Mouse (Mus musculus): ENCODE measurements at regions not wholly inside any gene's neighbourhood (a gene's known extent, or its start where the extent isn't known, plus 50 kb on each side); places are given as distances from the start of the nearest gene placed in this dataset.
"Not testable (repeated sequence)": the region's sequence is repeated elsewhere in the genome, so short reads cannot be mapped to it uniquely, and the experiment has no call there.

GRCm38 (mm10) chr1:88752332-88752731 lies 50.3 kb upstream of the Arl4c start:
- intact Hi-C loops (cut with DNase I), result loop anchor here (10.0 kb wide), 2 partner anchors 182 to 882 kb away; no protein-coding TSS in a partner anchor
- DNase-seq, result peak; percentile 48 to 62

GRCm38 (mm10) chr1:88756658-88757057 lies 54.6 kb upstream of the Arl4c start:
- intact Hi-C loops (cut with DNase I), result loop anchor here (5.0 to 10.0 kb wide), 4 partner anchors 178 to 878 kb away; partner anchors contain the start of gene Sh3bp4
- DNase-seq, result peak; percentile 73 to 87

DNA sequence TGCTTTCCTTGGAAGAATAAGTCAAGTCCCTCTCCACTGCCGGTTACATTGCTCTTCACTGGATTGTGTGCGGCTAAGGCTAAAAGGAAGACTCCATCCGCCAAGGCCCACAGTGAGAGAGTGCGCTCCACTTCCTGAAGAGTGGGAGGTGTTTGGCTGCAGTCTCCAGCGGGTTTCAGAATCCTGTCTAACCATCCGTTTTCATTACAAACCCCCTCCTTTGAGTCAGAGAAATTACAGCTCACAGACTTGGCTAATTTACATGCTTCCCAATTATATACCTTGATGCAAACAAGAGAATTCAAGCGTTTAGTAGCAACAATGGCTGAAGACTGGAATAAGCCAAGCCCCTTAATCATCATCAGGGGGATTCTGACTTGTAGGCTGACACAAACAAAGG lies 55.1 kb upstream of the Arl4c start:
- peak; percentile 57 to 59 for DNase-seq
- intact Hi-C loops (cut with DNase I), result loop anchor here (5.0 to 10.0 kb wide), 4 partner anchors 178 to 878 kb away; partner anchors contain the start of gene Sh3bp4

DNA sequence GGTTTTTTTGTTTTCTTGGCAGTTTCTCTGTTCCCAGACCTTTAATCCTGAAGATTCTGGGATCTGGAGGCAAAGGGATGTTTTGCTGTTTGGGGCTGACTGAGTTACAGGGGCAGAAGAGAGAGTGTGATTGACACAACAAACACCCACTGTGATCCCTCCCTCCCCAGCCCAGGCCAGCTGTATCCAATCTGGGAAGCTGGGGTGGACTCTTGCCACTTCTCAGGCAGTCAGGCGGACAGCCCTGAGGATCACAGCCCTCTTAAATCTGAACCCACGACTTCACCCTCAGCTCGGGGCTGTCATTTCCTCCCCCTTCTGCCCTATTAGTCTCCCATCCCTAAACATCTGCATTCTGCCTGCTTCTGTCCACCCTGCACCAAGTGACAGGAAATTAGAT lies 55.7 kb upstream of the Arl4c start:
- DNase-seq, result peak; percentile 61
- intact Hi-C loops (cut with DNase I), result loop anchor here (5.0 to 10.0 kb wide), 4 partner anchors 177 to 877 kb away; partner anchors contain the start of gene Sh3bp4

GRCm38 (mm10) chr1:88760643-88761042 lies 58.6 kb upstream of the Arl4c start:
- no peak for DNase-seq
- intact Hi-C loops (cut with DNase I), result no loop called here

DNA sequence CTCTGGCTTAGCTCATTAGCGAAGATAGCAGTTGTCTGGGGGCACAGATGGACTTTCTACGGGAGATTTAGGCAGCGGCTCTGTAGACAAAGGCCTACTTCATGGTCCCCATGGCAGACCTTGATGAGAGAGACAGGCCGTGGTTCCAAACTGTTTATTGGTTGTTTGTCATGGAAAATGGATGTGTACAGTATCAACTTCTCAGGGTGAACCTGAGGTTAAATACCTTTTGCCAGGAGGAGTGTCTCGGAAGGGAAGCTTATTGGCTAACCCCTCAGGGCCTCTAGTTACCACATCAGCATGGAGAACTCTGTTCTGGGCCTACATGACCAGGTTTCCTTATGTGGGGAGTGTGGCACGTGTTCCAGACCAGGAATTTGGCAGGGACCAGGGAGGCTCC lies 59.1 kb upstream of the Arl4c start:
- no peak for DNase-seq
- intact Hi-C loops (cut with DNase I), result no loop called here

GRCm38 (mm10) chr1:88763725-88764364 lies 61.8 kb upstream of the Arl4c start:
- intact Hi-C loops (cut with DNase I), result no loop called here
- DNase-seq, result no peak

GRCm38 (mm10) chr1:88764478-88764877 lies 62.5 kb upstream of the Arl4c start:
- intact Hi-C loops (cut with DNase I), result no loop called here
- no peak for DNase-seq

DNA sequence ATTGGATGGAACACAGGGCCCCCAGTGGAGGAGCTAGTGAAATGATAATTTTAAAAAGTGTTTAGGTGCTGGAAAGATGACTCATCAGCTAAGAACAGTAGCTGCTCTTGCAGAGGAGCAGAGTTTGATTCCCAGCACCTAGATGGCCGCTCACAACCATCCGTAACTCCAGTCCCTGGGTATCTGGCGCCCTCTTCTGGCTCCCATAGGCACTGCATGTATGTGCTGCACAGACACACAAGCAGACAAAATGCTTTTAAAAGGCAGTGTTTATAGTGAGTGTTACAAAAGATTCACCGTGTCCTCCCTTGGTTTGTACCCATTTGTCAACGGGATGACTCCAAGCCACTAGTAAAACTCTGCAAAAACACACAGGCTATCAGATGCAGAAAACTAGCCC lies 75.0 kb upstream of the Arl4c start:
- intact Hi-C loops (cut with DNase I), result no loop called here
- DNase-seq, result no peak

DNA sequence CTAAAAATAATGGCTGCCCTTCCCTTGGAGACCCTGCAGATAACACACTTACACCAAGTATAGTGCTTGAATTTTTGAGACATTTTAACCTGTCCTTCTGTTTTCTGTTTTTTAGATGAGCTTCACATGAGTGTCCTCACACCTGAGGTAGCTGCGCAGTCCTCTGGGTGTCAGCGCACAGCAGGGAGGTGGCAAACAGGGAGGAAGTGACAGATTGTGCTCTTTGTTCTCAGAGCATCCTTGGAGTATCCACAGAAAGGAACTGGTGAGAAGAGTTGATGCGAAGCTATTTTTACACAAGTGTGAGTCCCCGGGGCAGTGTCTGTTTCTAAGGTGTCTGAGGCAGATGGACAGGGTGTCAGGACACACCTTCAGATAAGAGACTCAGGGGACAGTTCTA lies 78.2 kb upstream of the Arl4c start:
- intact Hi-C loops (cut with DNase I), result no loop called here
- DNase-seq, result no peak

GRCm38 (mm10) chr1:88783083-88783482 lies 81.1 kb upstream of the Arl4c start:
- no peak for DNase-seq
- intact Hi-C loops (cut with DNase I), result no loop called here

DNA sequence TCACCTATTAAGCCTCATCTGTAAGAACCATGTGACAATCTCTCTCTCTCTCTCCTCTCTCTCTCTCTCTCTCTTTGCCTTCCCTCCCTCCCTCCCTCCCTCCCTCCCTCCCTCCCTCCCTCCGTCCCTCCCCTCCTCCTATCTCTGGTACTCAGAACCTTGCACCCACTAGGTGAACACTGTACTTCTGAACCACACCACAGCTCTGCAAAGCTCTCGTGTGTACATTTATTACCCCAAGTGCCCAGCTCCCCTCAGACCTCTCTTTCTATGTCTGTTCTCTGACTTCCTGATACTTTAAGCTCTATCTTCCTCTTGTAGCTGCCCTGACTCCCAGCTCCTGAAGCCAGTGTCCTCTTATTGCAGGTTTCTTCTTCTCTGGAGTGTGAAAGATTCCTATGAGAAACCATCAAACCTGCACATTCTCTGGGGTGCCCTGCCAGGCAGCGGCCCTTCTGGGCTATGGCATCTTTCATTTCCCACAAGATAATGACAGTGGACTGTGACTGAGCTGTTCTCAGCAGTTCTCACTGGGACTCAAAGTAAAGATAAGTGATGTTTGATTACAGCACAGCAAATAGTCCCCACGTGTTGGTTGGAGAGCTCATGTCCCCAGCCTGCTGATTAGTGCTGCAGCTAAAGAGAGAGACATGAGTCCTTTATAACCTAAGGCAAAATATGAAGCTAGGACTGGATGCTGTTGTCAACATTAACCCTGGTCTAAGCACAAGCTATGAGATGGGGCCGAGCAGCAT lies 83.0 kb upstream of the Arl4c start:
- intact Hi-C loops (cut with DNase I), result no loop called here
- no peak for DNase-seq

DNA sequence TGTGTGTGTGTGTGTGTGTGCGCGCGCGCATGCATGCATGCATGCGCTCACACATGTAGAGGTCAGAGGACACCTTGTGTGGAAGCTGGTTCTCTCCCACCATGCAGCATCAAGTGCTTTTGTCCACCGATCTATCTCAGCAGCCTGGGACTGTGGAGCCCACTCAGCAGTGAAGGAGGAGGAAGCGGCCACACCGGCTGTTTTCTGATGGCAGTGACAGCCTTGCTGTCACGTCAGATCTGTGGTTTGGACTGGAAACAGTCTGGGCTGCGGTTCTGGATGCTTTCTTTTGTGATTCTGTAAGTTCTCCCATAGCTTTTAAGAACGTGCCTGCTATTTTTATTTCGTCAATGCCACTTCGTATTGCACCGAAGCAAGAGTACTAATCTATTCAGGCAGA lies 84.0 kb upstream of the Arl4c start:
- intact Hi-C loops (cut with DNase I), result no loop called here
- DNase-seq, result no peak

DNA sequence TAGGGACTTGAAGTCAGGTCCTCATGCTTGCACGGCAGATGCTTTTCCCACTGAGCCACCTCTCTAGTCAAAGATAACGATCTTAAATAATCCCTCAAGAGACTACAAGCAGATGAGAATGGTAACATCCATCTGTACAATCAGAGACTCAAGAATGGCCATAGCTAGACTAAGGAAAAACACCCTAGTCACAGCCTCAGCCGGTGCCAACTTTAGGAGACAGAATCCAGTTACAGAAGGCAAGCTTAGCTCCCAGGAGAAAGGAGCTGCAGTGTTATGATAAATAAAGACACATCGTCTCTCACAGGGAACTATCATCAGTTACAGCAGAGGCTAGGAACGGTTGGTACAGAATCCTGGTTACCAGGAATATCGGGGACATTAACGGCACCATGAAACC lies 88.7 kb upstream of the Arl4c start:
- no peak for DNase-seq
- intact Hi-C loops (cut with DNase I), result no loop called here

DNA sequence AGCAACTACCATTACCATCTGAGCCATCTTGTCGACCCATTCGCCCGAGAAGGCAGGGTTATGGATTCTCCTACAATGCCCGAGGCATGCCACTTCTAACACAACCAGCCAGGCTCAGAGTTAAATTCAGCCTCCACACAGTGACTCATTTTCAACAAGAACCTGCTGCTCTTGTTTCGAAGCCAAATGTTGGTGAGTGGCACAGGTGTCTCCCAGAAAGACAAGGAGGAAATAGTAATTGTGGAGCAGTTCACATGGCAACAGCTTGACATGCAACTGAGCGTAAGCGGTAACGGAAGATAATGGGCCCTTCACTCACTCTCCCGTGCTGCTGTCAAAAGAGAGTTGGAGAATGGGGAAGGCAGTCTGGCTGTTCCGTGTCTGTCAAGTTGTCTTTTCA lies 92.9 kb upstream of the Arl4c start:
- no peak for DNase-seq
- intact Hi-C loops (cut with DNase I), result no loop called here

GRCm38 (mm10) chr1:88798473-88798872 lies 96.5 kb upstream of the Arl4c start:
- intact Hi-C loops (cut with DNase I), result no loop called here
- DNase-seq, result no peak

DNA sequence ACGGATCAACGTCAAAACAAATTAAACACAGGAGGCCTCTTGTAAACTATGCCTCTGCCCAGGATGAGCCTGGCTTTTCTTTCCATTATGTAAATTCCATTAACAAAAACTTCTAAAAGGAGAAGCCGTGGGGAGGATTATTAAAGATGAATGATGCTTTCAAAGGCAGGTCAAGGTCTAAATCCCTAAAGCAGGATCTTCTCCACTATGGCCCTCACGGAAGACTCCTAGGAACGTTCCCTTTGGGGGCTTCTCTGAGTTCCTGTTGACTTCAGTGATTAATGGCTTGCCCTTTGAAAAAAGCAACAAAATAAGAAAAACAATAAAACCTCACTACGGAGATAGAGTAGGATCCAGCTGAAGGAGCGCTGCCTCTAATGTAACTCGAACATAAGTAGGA lies 96.9 kb upstream of the Arl4c start:
- no peak for DNase-seq
- intact Hi-C loops (cut with DNase I), result no loop called here

DNA sequence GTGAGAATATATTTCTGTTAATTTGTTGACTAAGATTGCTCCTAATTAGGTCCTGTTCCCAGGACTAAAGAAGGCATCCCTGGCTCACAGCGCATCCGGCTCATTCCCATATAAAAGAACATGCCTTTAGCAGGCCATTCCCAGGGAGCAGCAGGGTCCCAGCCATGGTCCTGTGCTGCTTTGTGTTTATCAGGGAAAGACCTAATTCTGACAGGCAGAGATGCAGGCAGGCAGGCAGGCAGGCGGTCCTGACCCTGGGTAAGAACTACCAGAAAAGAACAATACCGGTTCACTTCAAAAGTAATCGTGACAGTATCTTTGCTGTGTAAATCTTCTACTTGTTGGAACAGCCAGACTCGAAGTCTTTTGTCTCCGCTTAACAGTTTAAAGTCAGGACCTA lies 97.3 kb upstream of the Arl4c start:
- no peak for DNase-seq
- intact Hi-C loops (cut with DNase I), result no loop called here

GRCm38 (mm10) chr1:88799789-88800188 lies 97.8 kb upstream of the Arl4c start:
- no peak for DNase-seq
- intact Hi-C loops (cut with DNase I), result no loop called here

GRCm38 (mm10) chr1:88800411-88800810 lies 98.4 kb upstream of the Arl4c start:
- DNase-seq, result no peak
- intact Hi-C loops (cut with DNase I), result no loop called here

GRCm38 (mm10) chr1:88801151-88801550 lies 99.1 kb upstream of the Arl4c start:
- intact Hi-C loops (cut with DNase I); DNase-seq: not testable (repeated sequence)

DNA sequence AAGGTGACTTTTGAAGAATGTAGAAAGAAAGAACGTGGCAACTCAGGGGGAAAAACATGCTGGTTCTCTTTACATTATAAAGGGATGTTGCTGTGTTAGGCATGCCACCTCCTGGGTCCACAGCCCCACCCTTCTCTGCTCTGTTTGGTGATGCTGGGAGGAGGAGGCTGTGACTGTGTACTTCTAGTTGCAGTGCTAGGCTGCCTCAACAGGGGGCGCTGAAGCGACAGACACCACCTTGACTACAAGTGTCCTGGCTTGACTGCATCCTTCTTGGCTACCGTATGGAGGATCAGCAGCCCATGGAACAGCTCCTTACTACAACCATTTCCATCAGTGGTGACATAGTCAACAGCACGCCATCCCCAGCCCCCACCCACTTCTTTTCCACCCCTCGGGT lies 104.9 kb upstream of the Arl4c start:
- DNase-seq, result peak; percentile 17 to 37

More for the DNA sequence above, 104.9 kb upstream of the Arl4c start:
- intact Hi-C loops (cut with DNase I), result no loop called here

Measured in heart, postnatal 10 days (tissue).